Mouse (Mus musculus) forebrain, embryonic 14.5 days (tissue): ENCODE results near the gene Lrp2. TPM values are rescaled to one million over a fixed set of nuclear protein-coding genes. Genes with fewer than 3 reads are reported as not detected.

Experiments
- ATAC-seq: fragments of 200-750 bp; cut with Nextera tagmentation; 2 replicates; pipeline ENCODE4 v1.8.0; 2017; ENCODE audit warnings: mild to moderate bottlenecking, moderate library complexity
- DNase-seq: peaks from one replicate; pipeline ENCODE4 v3.0.0-alpha.2; 2015; ENCODE audit warnings: low spot score
- H3K27ac ChIP-seq: fragments of 300-500 bp; sonication (generic); 2 replicates; pipeline ENCODE4 v1.5.1; 2014; ENCODE audit warnings: low read depth, mild to moderate bottlenecking, control low read depth, low read length, moderate library complexity
- H3K27me3 ChIP-seq: fragments of 300-500 bp; sonication (generic); replicated peaks from 2 replicates; pipeline ENCODE4 v1.6.1; 2014; ENCODE audit warnings: low read length, control low read depth, mixed read lengths; ENCODE audit not compliant: control insufficient read depth, insufficient read depth
- H3K36me3 ChIP-seq: fragments of 300-500 bp; sonication (generic); 2 replicates; pipeline ENCODE4 v1.6.1; 2014; ENCODE audit warnings: low read length, control low read depth; ENCODE audit not compliant: control insufficient read depth, insufficient read depth
- H3K4me1 ChIP-seq: fragments of 300-500 bp; sonication (generic); 2 replicates; pipeline ENCODE4 v1.6.1; 2014; ENCODE audit warnings: antibody characterized with exemption, low read length, control low read depth; ENCODE audit not compliant: control insufficient read depth, insufficient read depth
- H3K4me2 ChIP-seq: fragments of 300-500 bp; sonication (generic); 2 replicates; pipeline ENCODE4 v1.6.1; 2014; ENCODE audit warnings: mild to moderate bottlenecking, control low read depth, low read length
- H3K4me3 ChIP-seq: fragments of 300-500 bp; sonication (generic); 2 replicates; pipeline ENCODE4 v1.5.1; 2014; ENCODE audit warnings: low read depth, low read length, control low read depth
- H3K9ac ChIP-seq: fragments of 300-500 bp; sonication (generic); 2 replicates; pipeline ENCODE4 v1.6.1; 2014; ENCODE audit warnings: mild to moderate bottlenecking, low read length, control low read depth, moderate library complexity
- H3K9me3 ChIP-seq: fragments of 300-500 bp; sonication (generic); replicated peaks from 2 replicates; pipeline ENCODE4 v1.6.1; 2016; ENCODE audit warnings: low read length, control low read depth, mixed read lengths; ENCODE audit not compliant: control insufficient read depth
- WGBS: fragments of 180-500 bp; shearing (Covaris S2); extraction: QIAGEN DNeasy Blood & Tissue Kit; methylation state at CpG from one replicate; pipeline ENCODE4 v1.1.7; 2014; 5-methylcytosine and 5-hydroxymethylcytosine counted together
- polyA plus RNA-seq: library from polyadenylated mRNA; unstranded; fragments of >200 nt; fragmentation: Nextera tagmentation; extraction: Ambion mirVana; gene quantifications from 2 replicates; pipeline ENCODE4 v1.2.1, GENCODE M21; 2014

Lrp2 gene
- polyA plus RNA-seq, 1 experiment from 2014 or later, result 0.66 TPM

GRCm38 (mm10) chr2:69395597-69396248 lies 190.1 kb downstream of the Lrp2 start:
- Histone ChIP-seq H3K4me1 (no peaks in the 10 kb centered on the region), H3K36me3 (no peaks in the 10 kb centered on the region), H3K27ac (no peak overlapping the region), H3K27me3 (no peaks in the 10 kb centered on the region), H3K9ac (no peak overlapping the region), H3K9me3 (no peaks in the 10 kb centered on the region), H3K4me2 (no peak overlapping the region), H3K4me3 (no peak overlapping the region)
- WGBS, result 84% methylated on average over 9 of the region's 9 CpGs
- no peak for DNase-seq
- ATAC-seq, result no peak

GRCm38 (mm10) chr2:69393947-69394346 lies 191.9 kb downstream of the Lrp2 start:
- Histone ChIP-seq H3K9ac (no peak overlapping the region), H3K4me2 (no peak overlapping the region), H3K9me3 (no peaks in the 10 kb centered on the region), H3K27ac (no peak overlapping the region), H3K36me3 (no peaks in the 10 kb centered on the region), H3K27me3 (no peaks in the 10 kb centered on the region), H3K4me3 (no peak overlapping the region), H3K4me1 (no peaks in the 10 kb centered on the region)
- no peak for DNase-seq
- WGBS, result 94% methylated on average over 2 of the region's 2 CpGs
- ATAC-seq, result no peak

GRCm38 (mm10) chr2:69386118-69386871 lies 199.6 kb downstream of the Lrp2 start:
- no peak for DNase-seq
- no peak overlapping the region for H3K4me2 ChIP-seq
- H3K9me3 ChIP-seq, result no peaks in the 10 kb centered on the region
- H3K4me3 ChIP-seq, result no peak overlapping the region
- no peaks in the 10 kb centered on the region for H3K36me3 ChIP-seq
- ATAC-seq, result no peak
- H3K27ac ChIP-seq, result no peak overlapping the region
- H3K27me3 ChIP-seq, result no peaks in the 10 kb centered on the region
- WGBS, result 92% methylated on average over 3 of the region's 3 CpGs
- H3K9ac ChIP-seq, result no peak overlapping the region
- H3K4me1 ChIP-seq, result no peaks in the 10 kb centered on the region

- ATAC-seq (no peak), DNase-seq (no peak)
- Histone ChIP-seq H3K9me3 (no peaks in the 10 kb centered on the region), H3K36me3 (no peaks in the 10 kb centered on the region), H3K4me3 (no peak overlapping the region), H3K27me3 (no peaks in the 10 kb centered on the region), H3K4me2 (no peak overlapping the region), H3K9ac (no peak overlapping the region), H3K4me1 (no peaks in the 10 kb centered on the region), H3K27ac (no peak overlapping the region)
- WGBS, result 91% methylated on average over 5 of the region's 5 CpGs
Measured at GRCm38 (mm10) chr2:69382838-69383237, 203.0 kb downstream of the Lrp2 start.

GRCm38 (mm10) chr2:69381740-69382139 lies 204.1 kb downstream of the Lrp2 start:
- Histone ChIP-seq H3K27ac (no peak overlapping the region), H3K4me2 (no peak overlapping the region), H3K4me3 (no peak overlapping the region), H3K9me3 (no peaks in the 10 kb centered on the region), H3K9ac (no peak overlapping the region), H3K4me1 (no peaks in the 10 kb centered on the region), H3K27me3 (no peaks in the 10 kb centered on the region), H3K36me3 (no peaks in the 10 kb centered on the region)
- 55% methylated on average over 8 of the region's 8 CpGs for WGBS
- DNase-seq (no peak), ATAC-seq (no peak)

- Histone ChIP-seq H3K9me3 (no peaks in the 10 kb centered on the region), H3K4me3 (no peak within 1 kb of the TSS), H3K36me3 (no peaks in the 10 kb centered on the region), H3K9ac (no peak within 1 kb of the TSS), H3K4me1 (no peaks in the 10 kb centered on the region), H3K27me3 (no peaks in the 10 kb centered on the region), H3K4me2 (no peak within 1 kb of the TSS), H3K27ac (no peak within 1 kb of the TSS)
- DNase-seq (no peak), ATAC-seq (no peak)
- WGBS, result 89% methylated on average over 13 of the region's 13 CpGs
Measured at GRCm38 (mm10) chr2:69380281-69380680, 205.6 kb downstream of the Lrp2 start, which contains the start of gene Dhrs9. Dhrs9 (plus strand) TSS chr2:69380445.

- no peaks in the 10 kb centered on the region for H3K27me3 ChIP-seq
- ATAC-seq (no peak), DNase-seq (no peak)
- H3K4me2 ChIP-seq, result no peak overlapping the region
- WGBS, result 56% methylated on average over 1 of the region's 1 CpGs
- H3K27ac ChIP-seq, result no peak overlapping the region
- H3K4me3 ChIP-seq, result no peak overlapping the region
- H3K9ac ChIP-seq, result no peak overlapping the region
- H3K9me3 ChIP-seq, result no peaks in the 10 kb centered on the region
- no peaks in the 10 kb centered on the region for H3K4me1 ChIP-seq
- no peaks in the 10 kb centered on the region for H3K36me3 ChIP-seq
Measured at GRCm38 (mm10) chr2:69379801-69380200, 206.1 kb downstream of the Lrp2 start.

- no peaks in the 10 kb centered on the region for H3K27me3 ChIP-seq
- H3K27ac ChIP-seq, result no peak overlapping the region
- no peak overlapping the region for H3K9ac ChIP-seq
- no peak overlapping the region for H3K4me3 ChIP-seq
- no peak overlapping the region for H3K4me2 ChIP-seq
- H3K36me3 ChIP-seq, result no peaks in the 10 kb centered on the region
- 90% methylated on average over 2 of the region's 2 CpGs for WGBS
- no peaks in the 10 kb centered on the region for H3K9me3 ChIP-seq
- no peak for ATAC-seq
- no peaks in the 10 kb centered on the region for H3K4me1 ChIP-seq
- no peak for DNase-seq
Measured at GRCm38 (mm10) chr2:69376780-69377179, 209.1 kb downstream of the Lrp2 start.
